Mouse (Mus musculus): Measurements from ENCODE around the gene Chchd3. TPM values are rescaled to one million over a fixed set of nuclear protein-coding genes. Genes with fewer than 3 reads are reported as not detected.

Chchd3 gene
- polyA plus RNA-seq, 1 experiment, result 123 TPM

DNA sequence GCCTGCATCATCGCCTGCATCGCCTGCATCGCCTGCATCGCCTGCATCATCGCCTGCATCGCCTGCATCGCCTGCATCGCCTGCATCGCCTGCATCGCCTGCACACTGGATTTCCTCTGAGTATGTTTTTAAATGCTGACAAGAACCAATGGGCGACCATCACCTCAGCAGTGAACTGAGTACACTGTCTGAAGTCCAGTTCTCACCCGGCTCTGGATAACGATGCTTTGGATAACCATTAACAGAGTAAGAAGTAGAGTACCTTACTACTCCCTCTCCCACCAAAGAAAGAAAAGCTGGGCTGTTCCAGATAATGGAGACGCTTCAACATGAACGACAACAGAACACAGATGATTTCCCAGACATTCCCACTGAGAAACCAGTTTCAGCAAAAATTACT is 58.8 kb downstream of the Chchd3 start:
- Histone ChIP-seq H3K4me3 (no peak overlapping the region), H3K79me2 (ENCODE audit: control insufficient read depth, insufficient read depth) (peaks cover 27% of the 10 kb centered on the region), H3K4me2 (ENCODE audit: low read depth) (no peak overlapping the region), H3K36me3 (ENCODE audit: control insufficient read depth, insufficient read depth) (no peaks in the 10 kb centered on the region), H3K27me3 (ENCODE audit: control insufficient read depth, insufficient read depth, insufficient read length) (no peaks in the 10 kb centered on the region), H3ac (ENCODE audit: control insufficient read depth, insufficient read length) (no peak overlapping the region)
- TF ChIP-seq MYOD1 (IDR thresholded peaks at IDR 0.05; ENCODE audit: control insufficient read depth in 1 of 3, insufficient read length in 2 of 3, low read depth in 2 of 3), result no peak

DNA sequence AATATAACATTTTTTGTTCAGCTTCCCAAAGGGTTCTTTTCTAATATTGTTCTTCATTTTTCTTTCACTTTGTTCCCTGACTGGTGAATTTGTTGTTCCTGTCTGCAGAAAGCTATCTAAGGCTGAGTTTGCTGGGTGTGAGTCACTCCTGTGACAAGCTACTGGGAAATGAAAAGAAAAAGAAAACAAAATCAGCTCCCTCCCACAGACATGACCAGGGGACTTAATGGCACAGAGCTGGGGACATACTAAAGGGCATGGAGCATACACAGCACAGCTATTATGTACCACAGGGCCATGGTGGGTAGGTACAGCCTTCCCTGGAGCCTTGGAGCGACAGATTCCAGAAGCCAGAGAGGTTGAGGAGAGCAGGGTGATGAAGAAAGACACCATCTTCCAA is 63.5 kb downstream of the Chchd3 start:
- H3ac ChIP-seq (ENCODE audit: control insufficient read depth, insufficient read length), result no peak overlapping the region
- TF ChIP-seq USF1 (IDR thresholded peaks at IDR 0.05; ENCODE audit: low read depth) (no peak), SRF (IDR thresholded peaks at IDR 0.05; ENCODE audit: control insufficient read depth, insufficient read length, low read depth) (no peak), MYOG (IDR thresholded peaks at IDR 0.05; ENCODE audit: control insufficient read depth in 1 of 3, insufficient read depth in 1 of 3, insufficient read length in 2 of 3, low read depth in 2 of 3) (no peak), POLR2AphosphoS2 (IDR thresholded peaks at IDR 0.05; ENCODE audit: insufficient read length, low read depth) (no peak), MYOD1 (IDR thresholded peaks at IDR 0.05; ENCODE audit: control insufficient read depth in 1 of 3, insufficient read length in 2 of 3, low read depth in 2 of 3) (no peak), REST (IDR thresholded peaks at IDR 0.05; ENCODE audit: insufficient read depth, insufficient read length) (no peak), E2F4 (IDR thresholded peaks at IDR 0.05; ENCODE audit: insufficient read depth) (no peak), POLR2A (IDR thresholded peaks at IDR 0.05; ENCODE audit: insufficient read length, low read depth) (no peak), CEBPB (IDR thresholded peaks at IDR 0.05; ENCODE audit: insufficient read depth, poor library complexity, severe bottlenecking) (no peak), MAX (IDR thresholded peaks at IDR 0.05; ENCODE audit: low read depth) (no peak), TCF12 (IDR thresholded peaks at IDR 0.05; ENCODE audit: insufficient read depth, poor library complexity, severe bottlenecking) (no peak), TCF3 (IDR thresholded peaks at IDR 0.05; ENCODE audit: insufficient read length, low read depth) (no peak)
- H3K27me3 ChIP-seq (ENCODE audit: control insufficient read depth, insufficient read depth, insufficient read length), result no peaks in the 10 kb centered on the region
- H3K4me2 ChIP-seq (ENCODE audit: low read depth), result peak overlapping the region; percentile 41
- H3K36me3 ChIP-seq (ENCODE audit: control insufficient read depth, insufficient read depth), result no peaks in the 10 kb centered on the region
- H3K4me3 ChIP-seq, result no peak overlapping the region
- peaks cover 28% of the 10 kb centered on the region for H3K79me2 ChIP-seq (ENCODE audit: control insufficient read depth, insufficient read depth)

DNA sequence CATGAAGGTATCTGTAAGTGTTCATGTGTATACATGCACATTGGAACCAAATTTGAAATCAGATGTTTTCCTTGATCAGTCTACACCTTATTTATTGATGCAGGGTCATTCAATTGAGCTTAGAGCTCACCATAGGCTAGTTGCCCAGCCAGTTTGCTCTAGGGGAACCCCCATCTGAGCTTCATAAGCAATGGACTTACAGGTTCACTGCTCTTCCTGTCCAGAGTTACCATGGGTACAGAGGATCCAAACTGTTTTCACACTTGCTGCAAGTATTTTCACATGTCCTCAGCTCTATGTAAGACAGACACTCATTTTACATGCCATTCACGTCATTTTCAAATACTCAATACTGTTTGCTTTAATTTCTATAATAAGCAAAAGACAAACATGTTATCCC is 66.2 kb downstream of the Chchd3 start:
- H3ac ChIP-seq (ENCODE audit: control insufficient read depth, insufficient read length), result no peak overlapping the region
- H3K4me2 ChIP-seq (ENCODE audit: low read depth), result no peak overlapping the region
- H3K27me3 ChIP-seq (ENCODE audit: control insufficient read depth, insufficient read depth, insufficient read length), result no peaks in the 10 kb centered on the region
- H3K79me2 ChIP-seq (ENCODE audit: control insufficient read depth, insufficient read depth), result peaks cover 29% of the 10 kb centered on the region
- H3K4me3 ChIP-seq, result no peak overlapping the region
- no peaks in the 10 kb centered on the region for H3K36me3 ChIP-seq (ENCODE audit: control insufficient read depth, insufficient read depth)
- TF ChIP-seq CEBPB (IDR thresholded peaks at IDR 0.05; ENCODE audit: insufficient read depth, poor library complexity, severe bottlenecking), result no peak
- no peak for TF ChIP-seq POLR2A (IDR thresholded peaks at IDR 0.05; ENCODE audit: insufficient read length, low read depth)
- no peak for TF ChIP-seq USF1 (IDR thresholded peaks at IDR 0.05; ENCODE audit: low read depth)
- TF ChIP-seq REST (IDR thresholded peaks at IDR 0.05; ENCODE audit: insufficient read depth, insufficient read length), result no peak
- no peak for TF ChIP-seq E2F4 (IDR thresholded peaks at IDR 0.05; ENCODE audit: insufficient read depth)
- no peak for TF ChIP-seq MYOD1 (IDR thresholded peaks at IDR 0.05; ENCODE audit: control insufficient read depth in 1 of 3, insufficient read length in 2 of 3, low read depth in 2 of 3)
- no peak for TF ChIP-seq TCF12 (IDR thresholded peaks at IDR 0.05; ENCODE audit: insufficient read depth, poor library complexity, severe bottlenecking)

DNA sequence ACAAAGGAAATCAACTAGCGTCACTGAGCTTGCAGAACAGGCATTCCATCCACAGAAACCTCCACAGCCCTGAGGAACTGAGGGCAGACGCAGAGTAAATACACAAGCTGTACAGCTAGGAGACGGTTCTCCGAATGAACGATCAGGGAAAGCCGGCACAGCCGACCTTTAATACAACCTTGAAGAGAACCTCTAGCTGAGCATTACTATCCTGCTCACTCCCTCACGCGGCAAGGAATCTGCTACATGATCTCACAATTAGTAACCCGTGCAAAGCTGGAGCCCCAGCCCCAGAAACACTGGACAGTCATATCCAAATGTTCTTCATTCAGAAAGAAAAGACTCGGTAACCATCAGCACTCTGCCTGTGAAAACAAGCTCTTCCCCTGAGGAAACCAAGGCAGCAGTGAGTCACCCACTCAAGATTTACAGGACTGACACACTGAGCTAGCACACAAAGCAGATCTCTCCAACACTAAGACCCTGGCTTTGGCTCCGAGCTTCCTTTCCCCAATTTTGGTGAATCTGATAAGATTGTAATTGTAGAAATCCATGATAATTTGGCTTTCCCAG is 69.9 kb downstream of the Chchd3 start:
- Histone ChIP-seq H3K4me3 (no peak overlapping the region), H3K4me2 (ENCODE audit: low read depth) (peak overlapping the region; percentile 34), H3K27me3 (ENCODE audit: control insufficient read depth, insufficient read depth, insufficient read length) (no peaks in the 10 kb centered on the region), H3K79me2 (ENCODE audit: control insufficient read depth, insufficient read depth) (peaks cover 41% of the 10 kb centered on the region), H3ac (ENCODE audit: control insufficient read depth, insufficient read length) (no peak overlapping the region), H3K36me3 (ENCODE audit: control insufficient read depth, insufficient read depth) (no peaks in the 10 kb centered on the region)
- TF ChIP-seq CEBPB (IDR thresholded peaks at IDR 0.05; ENCODE audit: insufficient read depth, poor library complexity, severe bottlenecking), result no peak
- no peak for TF ChIP-seq REST (IDR thresholded peaks at IDR 0.05; ENCODE audit: insufficient read depth, insufficient read length)
- no peak for TF ChIP-seq TCF3 (IDR thresholded peaks at IDR 0.05; ENCODE audit: insufficient read length, low read depth)
- no peak for TF ChIP-seq POLR2AphosphoS2 (IDR thresholded peaks at IDR 0.05; ENCODE audit: insufficient read length, low read depth)
- no peak for TF ChIP-seq SRF (IDR thresholded peaks at IDR 0.05; ENCODE audit: control insufficient read depth, insufficient read length, low read depth)

DNA sequence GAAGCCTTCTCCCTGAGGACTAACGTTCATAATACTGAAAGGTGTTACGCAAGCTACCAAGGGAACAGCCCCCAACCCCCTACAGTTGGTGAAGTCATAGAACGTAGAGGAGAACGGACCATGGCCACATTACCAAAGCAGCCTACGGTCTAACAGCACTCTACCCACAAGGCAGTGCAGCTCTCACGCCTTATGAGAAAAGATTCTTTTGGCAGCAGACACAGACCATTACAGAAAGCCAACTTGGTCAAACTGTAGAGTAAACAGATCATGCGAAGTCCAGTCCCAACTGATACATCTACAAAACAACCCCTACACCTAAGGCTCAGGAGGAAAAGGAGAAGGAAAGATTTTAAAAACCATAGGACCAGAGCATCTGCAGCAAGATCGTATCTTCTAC is 71.5 kb downstream of the Chchd3 start:
- no peak overlapping the region for H3K4me3 ChIP-seq
- H3K36me3 ChIP-seq (ENCODE audit: control insufficient read depth, insufficient read depth), result no peaks in the 10 kb centered on the region
- no peak overlapping the region for H3K4me2 ChIP-seq (ENCODE audit: low read depth)
- TF ChIP-seq REST (IDR thresholded peaks at IDR 0.05; ENCODE audit: insufficient read depth, insufficient read length), result no peak
- peaks cover 52% of the 10 kb centered on the region for H3K79me2 ChIP-seq (ENCODE audit: control insufficient read depth, insufficient read depth)
- H3K27me3 ChIP-seq (ENCODE audit: control insufficient read depth, insufficient read depth, insufficient read length), result no peaks in the 10 kb centered on the region
- no peak overlapping the region for H3ac ChIP-seq (ENCODE audit: control insufficient read depth, insufficient read length)

DNA sequence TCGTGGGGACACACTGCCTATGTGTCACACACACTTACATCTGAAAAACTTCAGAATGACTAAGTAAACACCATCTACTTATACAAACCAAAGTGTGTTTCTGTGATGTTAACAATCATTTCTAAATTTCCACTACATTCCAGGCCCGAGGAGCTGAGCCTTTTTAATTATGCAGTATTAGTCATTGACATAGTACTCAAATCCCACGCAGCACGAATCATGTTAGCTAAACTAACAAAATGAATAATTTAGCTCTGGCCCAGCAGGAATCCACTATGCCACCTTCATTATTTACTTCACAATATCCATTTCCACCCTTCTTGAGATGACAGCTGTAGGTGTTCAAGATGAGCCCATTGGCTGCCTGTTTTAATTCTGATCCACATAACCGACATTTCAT is 76.2 kb downstream of the Chchd3 start:
- H3K36me3 ChIP-seq (ENCODE audit: control insufficient read depth, insufficient read depth), result no peaks in the 10 kb centered on the region
- no peak overlapping the region for H3K4me2 ChIP-seq (ENCODE audit: low read depth)
- H3K4me3 ChIP-seq, result no peak overlapping the region
- H3K79me2 ChIP-seq (ENCODE audit: control insufficient read depth, insufficient read depth), result peaks cover 67% of the 10 kb centered on the region
- TF ChIP-seq POLR2A (IDR thresholded peaks at IDR 0.05; ENCODE audit: insufficient read length, low read depth), result no peak
- TF ChIP-seq USF1 (IDR thresholded peaks at IDR 0.05; ENCODE audit: low read depth), result no peak
- no peak for TF ChIP-seq MYOG (IDR thresholded peaks at IDR 0.05; ENCODE audit: control insufficient read depth in 1 of 3, insufficient read depth in 1 of 3, insufficient read length in 2 of 3, low read depth in 2 of 3)
- TF ChIP-seq REST (IDR thresholded peaks at IDR 0.05; ENCODE audit: insufficient read depth, insufficient read length), result no peak
- no peak for TF ChIP-seq SRF (IDR thresholded peaks at IDR 0.05; ENCODE audit: control insufficient read depth, insufficient read length, low read depth)
- TF ChIP-seq CEBPB (IDR thresholded peaks at IDR 0.05; ENCODE audit: insufficient read depth, poor library complexity, severe bottlenecking), result no peak
- TF ChIP-seq E2F4 (IDR thresholded peaks at IDR 0.05; ENCODE audit: insufficient read depth), result no peak
- TF ChIP-seq MYOD1 (IDR thresholded peaks at IDR 0.05; ENCODE audit: control insufficient read depth in 1 of 3, insufficient read length in 2 of 3, low read depth in 2 of 3), result no peak
- TF ChIP-seq MAX (IDR thresholded peaks at IDR 0.05; ENCODE audit: low read depth), result no peak
- no peak for TF ChIP-seq POLR2AphosphoS2 (IDR thresholded peaks at IDR 0.05; ENCODE audit: insufficient read length, low read depth)
- TF ChIP-seq TCF3 (IDR thresholded peaks at IDR 0.05; ENCODE audit: insufficient read length, low read depth), result no peak
- TF ChIP-seq TCF12 (IDR thresholded peaks at IDR 0.05; ENCODE audit: insufficient read depth, poor library complexity, severe bottlenecking), result no peak
- H3ac ChIP-seq (ENCODE audit: control insufficient read depth, insufficient read length), result no peak overlapping the region
- H3K27me3 ChIP-seq (ENCODE audit: control insufficient read depth, insufficient read depth, insufficient read length), result no peaks in the 10 kb centered on the region
